Mouse (Mus musculus): ENCODE results near the gene Rspo1. TPM values are rescaled to one million over a fixed set of nuclear protein-coding genes. Genes with fewer than 3 reads are reported as not detected.

Gene Rspo1
- polyA plus RNA-seq, 1 experiment = not detected

GRCm38 (mm10) chr4:124971094-124971493 lies 15.1 kb upstream of the Rspo1 start:
- no peak overlapping the region for H3K4me3 ChIP-seq (replicated peaks)
- H3K9me3 ChIP-seq = no peaks in the 10 kb centered on the region
- peaks cover 11% of the 10 kb centered on the region for H3K4me1 ChIP-seq
- H3K27me3 ChIP-seq (replicated peaks) = peaks cover 88% of the 10 kb centered on the region
- no peaks in the 10 kb centered on the region for H3K36me3 ChIP-seq (replicated peaks; ENCODE audit: low read length)
- no peak for TF ChIP-seq FLI1 (IDR thresholded peaks at IDR 0.05; ENCODE audit: low read length)
- TF ChIP-seq GATA1 (IDR thresholded peaks at IDR 0.05; ENCODE audit: borderline replicate concordance, low read length) = no peak

- Histone ChIP-seq H3K9me3 (no peaks in the 10 kb centered on the region), H3K4me1 (peaks cover 11% of the 10 kb centered on the region), H3K27me3 (replicated peaks) (peaks cover 84% of the 10 kb centered on the region), H3K36me3 (replicated peaks; ENCODE audit: low read length) (no peaks in the 10 kb centered on the region), H3K4me3 (replicated peaks) (no peak overlapping the region)
- no peak for TF ChIP-seq FLI1 (IDR thresholded peaks at IDR 0.05; ENCODE audit: low read length)
- TF ChIP-seq GATA1 (IDR thresholded peaks at IDR 0.05; ENCODE audit: borderline replicate concordance, low read length) = no peak
These were observed 13.9 kb upstream of the Rspo1 start for GRCm38 (mm10) chr4:124972316-124972715.

DNA sequence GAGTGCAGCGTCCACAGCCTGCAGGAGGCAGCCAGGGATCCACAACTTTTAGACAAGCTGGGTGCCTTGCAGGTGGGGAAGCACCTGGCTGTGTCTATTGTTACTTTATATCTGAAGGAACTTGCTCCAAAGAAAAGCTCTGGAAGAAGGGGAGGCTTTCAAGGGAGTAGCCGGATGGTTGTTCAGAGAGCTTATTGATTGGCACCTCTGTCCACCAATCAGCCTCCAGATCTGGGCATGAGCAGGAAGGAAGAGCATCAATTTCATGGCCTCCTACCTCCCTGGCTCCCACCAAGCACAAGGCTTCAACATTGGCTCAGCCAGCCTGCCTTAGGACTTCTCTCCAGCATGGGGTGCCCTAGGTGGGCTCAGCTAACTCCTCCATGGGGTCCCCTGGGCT lies 12.9 kb upstream of the Rspo1 start:
- Histone ChIP-seq H3K4me3 (replicated peaks) (no peak overlapping the region), H3K27me3 (replicated peaks) (peaks cover 84% of the 10 kb centered on the region), H3K9me3 (no peaks in the 10 kb centered on the region), H3K4me1 (peaks cover 11% of the 10 kb centered on the region), H3K36me3 (replicated peaks; ENCODE audit: low read length) (no peaks in the 10 kb centered on the region)
- TF ChIP-seq FLI1 (IDR thresholded peaks at IDR 0.05; ENCODE audit: low read length) (no peak), GATA1 (IDR thresholded peaks at IDR 0.05; ENCODE audit: borderline replicate concordance, low read length) (no peak)

GRCm38 (mm10) chr4:124978201-124978600 lies 8.0 kb upstream of the Rspo1 start:
- Histone ChIP-seq H3K36me3 (replicated peaks; ENCODE audit: low read length) (no peaks in the 10 kb centered on the region), H3K4me1 (no peaks in the 10 kb centered on the region), H3K9me3 (no peaks in the 10 kb centered on the region), H3K27me3 (replicated peaks) (peaks cover 80% of the 10 kb centered on the region), H3K4me3 (replicated peaks) (no peak overlapping the region)
- TF ChIP-seq FLI1 (IDR thresholded peaks at IDR 0.05; ENCODE audit: low read length) = no peak
- no peak for TF ChIP-seq GATA1 (IDR thresholded peaks at IDR 0.05; ENCODE audit: borderline replicate concordance, low read length)

- no peaks in the 10 kb centered on the region for H3K36me3 ChIP-seq (replicated peaks; ENCODE audit: low read length)
- H3K4me3 ChIP-seq (replicated peaks) = no peak overlapping the region
- peaks cover 38% of the 10 kb centered on the region for H3K4me1 ChIP-seq
- TF ChIP-seq GATA1 (IDR thresholded peaks at IDR 0.05; ENCODE audit: borderline replicate concordance, low read length) (no peak), FLI1 (IDR thresholded peaks at IDR 0.05; ENCODE audit: low read length) (no peak)
- peaks cover 94% of the 10 kb centered on the region for H3K27me3 ChIP-seq (replicated peaks)
- H3K9me3 ChIP-seq = no peaks in the 10 kb centered on the region
These were observed 2.2 kb upstream of the Rspo1 start for GRCm38 (mm10) chr4:124983893-124984526.

DNA sequence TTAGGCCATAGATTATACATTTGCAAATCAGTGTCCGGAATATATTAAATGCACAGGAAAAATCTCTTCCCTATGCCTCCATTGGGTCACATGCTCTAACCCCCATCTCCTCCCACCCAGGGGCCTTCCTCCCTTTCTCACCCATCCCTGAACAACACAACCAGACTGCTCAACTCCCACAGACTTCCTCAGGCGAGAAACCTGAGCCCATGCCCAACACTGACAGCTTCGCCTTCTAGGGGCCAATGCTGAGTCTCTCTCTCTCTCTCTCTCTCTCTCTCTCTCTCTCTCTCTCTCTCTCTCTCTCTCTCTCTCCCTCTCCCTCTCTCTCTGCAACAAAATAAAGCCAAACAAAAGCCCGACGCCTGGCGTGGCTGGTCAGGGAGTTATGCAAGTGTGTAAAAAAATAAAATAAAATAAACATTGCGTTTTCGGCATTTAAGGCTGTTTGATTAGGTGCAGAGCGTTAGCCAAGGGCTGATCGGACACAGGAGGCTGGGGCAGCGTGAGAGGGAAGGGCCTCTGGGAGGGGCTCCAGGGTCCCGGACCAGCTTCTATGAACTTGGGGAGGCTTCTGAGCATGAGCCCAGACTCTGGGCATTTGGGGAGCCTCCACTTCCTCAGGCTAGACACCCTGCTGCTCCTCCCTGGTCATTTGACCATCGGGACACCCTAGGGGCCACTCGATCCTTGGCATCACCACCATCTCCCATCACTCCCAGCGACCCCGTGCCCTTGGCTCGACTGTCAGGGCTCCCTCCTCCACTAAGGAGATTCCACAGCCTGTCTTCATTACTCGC lies 1.2 kb upstream of the Rspo1 start:
- H3K4me3 ChIP-seq (replicated peaks) = no peak overlapping the region
- peaks cover 97% of the 10 kb centered on the region for H3K27me3 ChIP-seq (replicated peaks)
- H3K36me3 ChIP-seq (replicated peaks; ENCODE audit: low read length) = no peaks in the 10 kb centered on the region
- no peaks in the 10 kb centered on the region for H3K9me3 ChIP-seq
- H3K4me1 ChIP-seq = peaks cover 44% of the 10 kb centered on the region
- no peak for TF ChIP-seq GATA1 (IDR thresholded peaks at IDR 0.05; ENCODE audit: borderline replicate concordance, low read length)
- no peak for TF ChIP-seq FLI1 (IDR thresholded peaks at IDR 0.05; ENCODE audit: low read length)

DNA sequence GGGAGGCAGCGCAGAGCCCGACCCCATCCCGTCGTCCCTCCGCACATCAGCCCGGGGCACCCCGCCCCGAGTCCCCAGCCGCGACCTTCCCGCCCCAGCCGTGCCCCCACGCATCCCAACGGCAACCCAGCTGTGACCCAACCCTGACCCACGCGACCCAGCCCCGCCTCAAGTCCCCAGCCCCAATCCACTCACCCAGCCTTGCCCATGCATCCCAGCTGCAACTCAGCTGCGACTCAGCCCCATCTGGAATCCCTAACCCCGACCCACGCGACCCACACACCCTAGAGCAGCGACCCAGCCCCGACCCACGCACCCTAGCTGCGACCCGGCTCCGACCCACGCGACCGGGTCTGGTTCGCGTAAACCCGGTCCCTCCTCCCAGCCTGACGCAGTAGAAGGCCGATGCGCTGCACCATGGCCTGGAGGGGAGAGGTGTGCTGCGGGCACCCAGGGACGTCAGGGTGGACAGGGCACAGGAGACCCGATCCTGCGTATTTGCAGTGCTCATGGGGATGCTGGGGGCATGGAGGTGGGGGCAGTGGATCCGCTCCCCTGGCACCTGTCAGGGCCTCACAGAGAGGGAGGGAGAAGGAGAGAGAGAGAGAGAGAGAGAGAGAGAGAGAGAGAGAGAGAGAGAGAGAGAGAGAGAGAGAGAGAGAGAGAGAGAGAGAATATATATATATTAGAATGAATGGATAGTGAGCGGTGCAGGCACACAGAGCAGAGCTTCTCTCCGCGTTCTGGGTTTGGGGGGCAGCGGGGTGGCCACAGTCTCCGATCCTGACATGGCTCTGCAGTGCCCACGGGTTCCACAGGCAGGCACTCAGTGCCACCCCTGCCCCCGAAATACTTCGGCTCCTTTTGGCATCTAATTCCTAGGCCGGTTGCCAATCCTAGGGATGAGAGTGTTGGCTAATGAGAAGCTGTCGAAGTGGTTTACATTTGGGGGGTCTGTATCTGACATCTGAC lies 795 bp downstream of the Rspo1 start:
- no peak for TF ChIP-seq GATA1 (IDR thresholded peaks at IDR 0.05; ENCODE audit: borderline replicate concordance, low read length)
- Histone ChIP-seq H3K4me1 (peaks cover 56% of the 10 kb centered on the region), H3K4me3 (replicated peaks) (peak overlapping the region; percentile 70), H3K9me3 (no peaks in the 10 kb centered on the region), H3K27me3 (replicated peaks) (peaks cover 97% of the 10 kb centered on the region), H3K36me3 (replicated peaks; ENCODE audit: low read length) (no peaks in the 10 kb centered on the region)

DNA sequence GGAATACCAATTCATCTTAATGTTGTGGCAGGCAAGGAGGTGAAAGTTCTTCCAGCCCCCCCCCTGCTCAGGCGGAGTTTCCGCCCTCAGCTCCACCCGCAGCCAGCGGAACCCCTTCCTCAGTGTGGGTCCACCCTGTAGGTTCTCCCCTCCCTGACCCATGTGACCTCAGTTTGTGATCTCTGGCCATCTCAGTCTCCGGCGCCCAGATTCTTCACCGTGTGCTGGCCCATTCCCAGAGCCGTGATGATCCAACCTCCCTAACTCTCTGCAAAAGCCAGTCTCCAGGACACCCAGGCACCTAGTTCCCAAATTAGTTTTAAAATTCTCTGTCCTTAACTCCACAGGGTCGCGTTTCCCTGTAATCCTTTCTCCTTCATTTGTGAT lies 1.5 kb downstream of the Rspo1 start:
- Histone ChIP-seq H3K9me3 (no peaks in the 10 kb centered on the region), H3K36me3 (replicated peaks; ENCODE audit: low read length) (no peaks in the 10 kb centered on the region), H3K27me3 (replicated peaks) (peaks cover 93% of the 10 kb centered on the region), H3K4me1 (peaks cover 57% of the 10 kb centered on the region), H3K4me3 (replicated peaks) (no peak overlapping the region)
- TF ChIP-seq GATA1 (IDR thresholded peaks at IDR 0.05; ENCODE audit: borderline replicate concordance, low read length) = no peak
- no peak for TF ChIP-seq FLI1 (IDR thresholded peaks at IDR 0.05; ENCODE audit: low read length)

- peaks cover 93% of the 10 kb centered on the region for H3K27me3 ChIP-seq (replicated peaks)
- peak overlapping the region; percentile 23 for H3K4me3 ChIP-seq (replicated peaks)
- no peaks in the 10 kb centered on the region for H3K36me3 ChIP-seq (replicated peaks; ENCODE audit: low read length)
- H3K9me3 ChIP-seq = no peaks in the 10 kb centered on the region
- peaks cover 64% of the 10 kb centered on the region for H3K4me1 ChIP-seq
- TF ChIP-seq FLI1 (IDR thresholded peaks at IDR 0.05; ENCODE audit: low read length) (no peak), GATA1 (IDR thresholded peaks at IDR 0.05; ENCODE audit: borderline replicate concordance, low read length) (no peak)
These were observed 2.2 kb downstream of the Rspo1 start for GRCm38 (mm10) chr4:124988382-124988781.
